Mouse (Mus musculus) left cerebral cortex, adult 2 months (tissue): ENCODE data around the gene Olfr93. TPM values are rescaled to one million over a fixed set of nuclear protein-coding genes. Genes with fewer than 3 reads are reported as not detected.

Source experiments
- DNase-seq, 2 experiments: peaks; one replicate each; pipeline ENCODE4 v3.0.0; 2021 to 2022; ENCODE audit warnings: low spot score in 2 of 2, mixed read lengths in 1 of 2; ENCODE audit errors: extremely low spot score in 1 of 2
- H3K27ac ChIP-seq: fragments of 200-600 bp; 2 replicates; pipeline ENCODE4 v1.8.1; 2022
- H3K4me3 ChIP-seq: fragments of 200-600 bp; 2 replicates; pipeline ENCODE4 v1.8.1; 2022
- CTCF ChIP-seq: fragments of 200-600 bp; IDR thresholded peaks from 2 replicates; pipeline ENCODE4 v1.8.1; 2022; ENCODE audit warnings: antibody characterized with exemption, mild to moderate bottlenecking, moderate library complexity
- intact Hi-C: fragments of 180-260 bp; cut with DNase I; formaldehyde crosslinking; loops from one replicate; pipeline ENCODE4 v1.15.1; 2025
- total RNA-seq, 2 experiments: library from RNA; stranded (reverse); gene quantifications; 2 replicates each; pipeline ENCODE4 v1.2.3; 2021

Gene Olfr93
- total RNA-seq, 2 experiments from 2014 or later = not detected

DNA sequence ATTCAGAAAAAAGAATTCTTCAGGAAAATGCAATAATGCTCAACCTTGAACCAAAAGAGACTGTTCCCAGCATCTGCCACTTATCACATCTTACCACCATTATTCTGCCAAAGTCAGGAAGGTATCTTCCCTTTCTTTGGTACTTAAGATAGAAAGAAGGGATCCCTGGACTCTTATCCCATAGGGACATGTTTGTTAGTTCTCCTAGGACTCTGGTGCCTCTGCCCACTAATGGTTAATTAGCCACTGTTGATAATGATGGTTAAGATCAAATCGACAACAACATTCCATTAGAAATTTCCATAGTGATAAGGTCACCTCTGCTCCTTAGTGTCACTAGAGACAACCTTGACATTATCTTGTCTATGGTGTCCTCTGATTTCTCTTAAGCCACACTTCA, 63.1 kb downstream of the Olfr93 start, which contains the start of gene Olfr91:
Gene Olfr91, minus strand, starts transcription at position 101 of the 400 bp plus-strand sequence.
- H3K4me3 ChIP-seq = no peak within 1 kb of the TSS
- no peak for DNase-seq
- no peak within 1 kb of the TSS for H3K27ac ChIP-seq
- intact Hi-C loops = no loop called here
- no peak for TF ChIP-seq CTCF

DNA sequence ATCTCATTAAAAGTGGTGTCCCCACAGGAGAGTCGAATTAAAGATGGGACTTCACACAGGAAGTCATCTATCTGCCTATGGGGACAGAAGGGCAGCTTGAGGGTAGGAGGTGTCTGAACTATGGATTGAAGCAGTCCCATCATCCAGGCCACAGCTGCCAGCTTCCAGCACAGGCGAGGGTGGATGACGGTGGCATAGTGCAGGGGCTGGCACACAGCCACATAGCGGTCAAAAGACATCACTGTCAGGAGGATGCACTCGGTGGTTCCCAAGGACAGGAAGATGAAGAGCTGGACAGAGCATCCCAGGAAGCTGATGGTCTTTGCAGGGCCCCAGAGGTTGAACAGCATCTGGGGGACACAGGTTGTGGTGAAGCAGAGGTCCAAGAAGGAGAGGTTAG, 68.0 kb downstream of the Olfr93 start:
- no peak for TF ChIP-seq CTCF
- no peak overlapping the region for H3K4me3 ChIP-seq
- no peak overlapping the region for H3K27ac ChIP-seq
- intact Hi-C loops = no loop called here
- DNase-seq = no peak

DNA sequence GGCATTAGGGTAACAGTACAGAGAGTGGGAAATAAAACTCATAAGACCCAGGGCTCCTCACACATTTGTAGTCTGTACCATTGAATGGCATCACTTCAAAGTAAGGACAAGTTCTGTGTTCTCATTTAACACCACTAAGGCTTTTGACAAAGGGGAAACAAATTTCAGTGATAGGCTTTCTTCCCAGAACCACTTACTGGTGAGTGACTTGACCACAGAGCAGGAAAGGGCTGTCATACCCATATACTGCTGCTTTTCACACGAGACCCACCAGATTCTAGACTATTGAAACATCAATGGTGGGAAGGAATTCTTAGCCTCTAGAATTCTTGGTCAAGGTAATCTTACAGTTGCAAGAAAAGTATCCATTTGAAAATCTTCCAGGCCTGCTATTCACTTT, 69.1 kb downstream of the Olfr93 start:
- Histone ChIP-seq H3K27ac (no peak overlapping the region), H3K4me3 (no peak overlapping the region)
- TF ChIP-seq CTCF = no peak
- intact Hi-C loops = no loop called here
- DNase-seq = no peak

Other genes starting within 250 kb of the Olfr93 start
- gene Rnf39, start 218.6 kb downstream of the Olfr93 start, total RNA-seq = 10 to 100 TPM in 1 of 2 experiments, 1 to 10 TPM in 1; 8.2 to 12.5 TPM
- gene Ppp1r11, start 209.8 kb downstream of the Olfr93 start, total RNA-seq = 100 to 1,000 TPM; 132 to 146 TPM
- 10 to 100 TPM; 30.6 to 31.6 TPM for gene Znrd1, start 202.9 kb downstream of the Olfr93 start, total RNA-seq
- gene Znrd1as, start 202.9 kb downstream of the Olfr93 start, total RNA-seq = 1 to 10 TPM; 5.3 to 6.2 TPM
- not detected for gene 2410137M14Rik, start 180.3 kb downstream of the Olfr93 start, total RNA-seq
- under 1 TPM; 0.61 to 0.75 TPM for gene H2-M5, start 172.0 kb downstream of the Olfr93 start, total RNA-seq
- 10 to 100 TPM; 16.7 to 17.8 TPM for gene Zfp57, start 160.3 kb downstream of the Olfr93 start, total RNA-seq
- 10 to 100 TPM; 29.1 to 29.2 TPM for gene Mog, start 138.1 kb downstream of the Olfr93 start, total RNA-seq
- 100 to 1,000 TPM; 687 to 720 TPM for gene Gabbr1, start 115.5 kb downstream of the Olfr93 start, total RNA-seq
- gene Olfr90, start 73.0 kb downstream of the Olfr93 start, total RNA-seq = under 1 TPM in 1 of 2 experiments, not detected in 1; 0.12 TPM
- gene Olfr91, start 63.2 kb downstream of the Olfr93 start, total RNA-seq = not detected
- gene Olfr92, start 41.4 kb downstream of the Olfr93 start, total RNA-seq = not detected
- gene Ubd, start 32.4 kb upstream of the Olfr93 start, total RNA-seq = not detected
- gene Olfr94, start 39.5 kb upstream of the Olfr93 start, total RNA-seq = not detected
- not detected for gene Olfr95, start 51.6 kb upstream of the Olfr93 start, total RNA-seq
- gene Olfr96, start 58.7 kb upstream of the Olfr93 start, total RNA-seq = not detected
- gene Olfr97, start 75.8 kb upstream of the Olfr93 start, total RNA-seq = not detected
- gene Olfr98, start 102.3 kb upstream of the Olfr93 start, total RNA-seq = not detected
- 1 to 10 TPM; 3.1 to 3.6 TPM for gene H2-M3, start 108.7 kb upstream of the Olfr93 start, total RNA-seq
- gene Olfr99, start 122.0 kb upstream of the Olfr93 start, total RNA-seq = not detected
- gene Olfr101, start 142.8 kb upstream of the Olfr93 start, total RNA-seq = not detected
- not detected for gene Olfr102, start 155.6 kb upstream of the Olfr93 start, total RNA-seq
- gene Olfr103, start 178.2 kb upstream of the Olfr93 start, total RNA-seq = not detected
- gene Olfr104-ps, start 198.1 kb upstream of the Olfr93 start, total RNA-seq = not detected
- not detected for gene Olfr105-ps, start 217.5 kb upstream of the Olfr93 start, total RNA-seq
- not detected for gene Olfr106-ps, start 228.9 kb upstream of the Olfr93 start, total RNA-seq
- not detected for gene Olfr107, start 237.7 kb upstream of the Olfr93 start, total RNA-seq